Mouse (Mus musculus) spleen, embryonic (tissue): ENCODE results near the gene Sys1.

Experiments
- CTCF ChIA-PET: fragments of 350-600 bp; sonication (Branson Sonifier 250); formaldehyde crosslinking; loops from one replicate; lab custom pipeline; 2022; lab: Charles Lee

Gene Sys1

GRCm38 (mm10) chr2:164432541-164433191 lies 24.1 kb upstream of the Sys1 start:
- CTCF ChIA-PET = interaction anchor here (0.6 kb wide), 1 partner anchor 99 kb away, joined by 3 read pairs; no protein-coding TSS in a partner anchor

GRCm38 (mm10) chr2:164433278-164433895 lies 23.4 kb upstream of the Sys1 start:
- CTCF ChIA-PET = interaction anchor here (0.6 kb wide), 1 partner anchor 98 kb away, joined by 3 read pairs; no protein-coding TSS in a partner anchor

GRCm38 (mm10) chr2:164434681-164435080 lies 22.1 kb upstream of the Sys1 start:
- CTCF ChIA-PET = interaction anchor here (0.5 kb wide), 1 partner anchor 30 kb away, joined by 3 read pairs; no protein-coding TSS in a partner anchor

- CTCF ChIA-PET = no interaction called here
Measured at GRCm38 (mm10) chr2:164435216-164436090, 21.3 kb upstream of the Sys1 start.

GRCm38 (mm10) chr2:164436215-164436913 lies 20.4 kb upstream of the Sys1 start:
- CTCF ChIA-PET = no interaction called here

GRCm38 (mm10) chr2:164436961-164437360 lies 19.8 kb upstream of the Sys1 start:
- CTCF ChIA-PET = no interaction called here

- CTCF ChIA-PET = interaction anchor here (0.8 kb wide), 1 partner anchor 14 kb away, joined by 3 read pairs; no protein-coding TSS in a partner anchor
Measured at GRCm38 (mm10) chr2:164437710-164438109, 19.1 kb upstream of the Sys1 start.

GRCm38 (mm10) chr2:164438257-164438656 lies 18.5 kb upstream of the Sys1 start:
- CTCF ChIA-PET = interaction anchor here (0.5 to 0.8 kb wide), 2 partner anchors 14 to 83 kb away, joined by 3 read pairs; no protein-coding TSS in a partner anchor

- CTCF ChIA-PET = interaction anchor here (0.9 kb wide), 1 partner anchor 15 kb away, joined by 3 read pairs; no protein-coding TSS in a partner anchor
Measured at GRCm38 (mm10) chr2:164439001-164439421, 17.8 kb upstream of the Sys1 start.

GRCm38 (mm10) chr2:164440314-164440713 lies 16.4 kb upstream of the Sys1 start:
- CTCF ChIA-PET = interaction anchor here (0.6 kb wide), 2 partner anchors 8 to 57 kb away, joined by 6 to 7 read pairs; partner anchors contain the start of gene Pigt

GRCm38 (mm10) chr2:164441155-164441554 lies 15.6 kb upstream of the Sys1 start:
- CTCF ChIA-PET = no interaction called here

- CTCF ChIA-PET = no interaction called here
Measured at GRCm38 (mm10) chr2:164441731-164442130, 15.0 kb upstream of the Sys1 start.

GRCm38 (mm10) chr2:164442315-164443050 lies 14.3 kb upstream of the Sys1 start:
- CTCF ChIA-PET = interaction anchor here (0.6 kb wide), 2 partner anchors 19 to 284 kb away, joined by 3 to 10 read pairs; no protein-coding TSS in a partner anchor

GRCm38 (mm10) chr2:164443051-164443437 lies 13.7 kb upstream of the Sys1 start:
- CTCF ChIA-PET = interaction anchor here (0.6 to 1.0 kb wide), 4 partner anchors 18 to 351 kb away, joined by 3 to 10 read pairs (median 6); no protein-coding TSS in a partner anchor

- CTCF ChIA-PET = interaction anchor here (0.6 to 1.0 kb wide), 2 partner anchors 19 to 350 kb away, joined by 4 to 8 read pairs; no protein-coding TSS in a partner anchor
Measured at GRCm38 (mm10) chr2:164443460-164444000, 13.2 kb upstream of the Sys1 start, which contains the start of gene Sdc4. Sdc4 (minus strand) TSS chr2:164443887.

GRCm38 (mm10) chr2:164444701-164445100 lies 12.1 kb upstream of the Sys1 start:
- CTCF ChIA-PET = no interaction called here

GRCm38 (mm10) chr2:164445399-164446085 lies 11.2 kb upstream of the Sys1 start:
- CTCF ChIA-PET = no interaction called here

GRCm38 (mm10) chr2:164446086-164446469 lies 10.7 kb upstream of the Sys1 start:
- CTCF ChIA-PET = interaction anchor here (0.7 kb wide), 1 partner anchor 30 kb away, joined by 3 read pairs; no protein-coding TSS in a partner anchor

GRCm38 (mm10) chr2:164448140-164448539 lies 8.6 kb upstream of the Sys1 start:
- CTCF ChIA-PET = interaction anchor here (0.6 to 0.7 kb wide), 2 partner anchors 8 to 76 kb away, joined by 3 to 6 read pairs; no protein-coding TSS in a partner anchor
